Mouse (Mus musculus): ENCODE measurements around the gene Ube2v1. TPM values are rescaled to one million over a fixed set of nuclear protein-coding genes. Genes with fewer than 3 reads are reported as not detected.

Gene Ube2v1
- polyA plus RNA-seq, 1 experiment from 2014 or later: 180 TPM

DNA sequence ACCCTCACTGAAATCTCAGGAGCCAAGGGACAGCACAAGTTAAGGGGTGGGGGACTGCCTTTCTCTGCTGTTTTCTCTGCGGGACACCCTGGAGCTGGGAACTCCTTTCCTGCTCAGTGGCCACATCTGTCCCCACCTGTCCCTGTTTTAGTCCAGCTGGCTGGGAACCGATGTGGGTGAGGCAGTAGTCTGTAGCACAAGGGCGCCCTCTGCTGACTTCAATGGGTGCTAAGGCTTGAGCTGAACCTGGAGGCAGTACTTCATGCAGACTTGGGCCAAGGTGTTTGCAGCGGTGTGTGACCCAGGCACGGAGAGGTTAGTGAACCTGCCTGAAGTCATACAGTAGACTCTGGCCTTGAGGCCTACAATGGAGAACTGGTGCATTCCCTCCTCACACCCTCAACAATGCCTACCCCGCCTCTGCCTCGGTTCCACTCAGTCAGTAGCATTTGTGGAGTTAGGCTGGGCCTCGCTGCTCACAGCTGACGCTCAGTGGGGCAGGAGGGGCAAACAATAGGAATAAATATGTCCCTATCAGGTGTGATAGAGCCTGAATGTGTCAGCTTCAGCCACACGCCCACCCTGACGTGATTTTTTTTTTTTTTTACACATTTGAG lies 26.6 kb downstream of the Ube2v1 start:
- ATAC-seq (no peak), DNase-seq (ENCODE audit: low read depth, low spot score) (no peak)
- in situ Hi-C loops (cut with MboI; ENCODE audit: low pct_unique_long_range_greater_than_20kb): no loop called here
- ChIA-PET CTCF (interaction anchor here (0.6 to 7.1 kb wide), 14 partner anchors 11 to 387 kb away, joined by 3 to 105 read pairs (median 3); partner anchors contain the start of gene Snai1), POLR2A (interaction anchor here (0.6 to 2.1 kb wide), 6 partner anchors 20 to 112 kb away, joined by 3 to 15 read pairs (median 4); partner anchors contain the start of gene Snai1)
- H3K27me3 ChIP-seq: no peaks in the 10 kb centered on the region
- TF ChIP-seq CTCF (IDR thresholded peaks at IDR 0.05): no peak

DNA sequence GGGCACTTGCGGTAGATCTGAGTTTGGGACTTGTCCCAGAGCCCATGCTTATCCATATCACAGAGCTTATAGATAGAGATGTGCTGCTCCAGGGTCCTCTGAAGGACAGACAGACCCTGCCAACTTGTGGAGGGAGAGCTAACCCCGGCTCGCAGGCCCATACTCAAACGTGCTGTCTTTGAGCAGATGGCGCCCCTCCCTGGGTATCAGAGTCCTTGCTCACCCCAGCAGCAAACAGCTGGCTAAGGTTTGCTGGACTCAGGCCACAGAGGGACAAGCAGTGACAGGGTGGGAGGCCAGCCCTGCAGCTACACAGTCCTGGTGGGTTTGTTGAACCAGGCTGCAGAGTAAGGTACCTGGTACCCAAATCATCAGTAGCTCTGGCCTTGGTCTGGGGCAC lies 28.9 kb downstream of the Ube2v1 start:
- ChIA-PET CTCF (interaction anchor here (1.4 to 7.1 kb wide), 2 partner anchors 60 to 68 kb away, joined by 5 to 105 read pairs; partner anchors contain the start of gene Snai1), POLR2A (interaction anchor here (1.7 kb wide), 1 partner anchor 65 kb away, joined by 5 read pairs; the partner anchor contains the start of gene Snai1)
- in situ Hi-C loops (cut with MboI; ENCODE audit: low pct_unique_long_range_greater_than_20kb): loop anchor here (5.0 kb wide), 1 partner anchor 71 kb away; no protein-coding TSS in a partner anchor
- DNase-seq (ENCODE audit: low read depth, low spot score): no peak
- ATAC-seq: no peak
- no peaks in the 10 kb centered on the region for H3K27me3 ChIP-seq
- TF ChIP-seq CTCF (IDR thresholded peaks at IDR 0.05): no peak

DNA sequence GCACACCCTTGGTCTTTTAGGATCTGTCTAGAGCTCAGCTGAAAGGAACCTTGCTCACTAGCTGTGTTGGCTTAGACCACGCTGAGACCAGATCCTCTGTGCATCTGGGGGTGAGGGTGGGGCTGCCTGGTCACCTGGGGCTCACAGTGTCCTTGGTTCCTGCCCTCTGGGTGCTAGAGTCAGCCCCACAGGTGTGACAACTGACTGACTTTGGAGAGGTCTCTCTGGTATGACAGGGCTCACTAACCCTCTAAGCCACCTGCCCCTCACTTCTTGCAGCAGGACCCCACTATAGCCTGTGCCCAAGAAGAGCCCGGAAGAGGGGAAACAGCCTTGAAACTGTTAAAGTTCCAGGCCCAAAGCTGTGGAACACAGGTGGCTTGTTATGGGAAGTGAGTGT lies 29.5 kb downstream of the Ube2v1 start:
- ATAC-seq: no peak
- no peaks in the 10 kb centered on the region for H3K27me3 ChIP-seq
- ChIA-PET POLR2A (interaction anchor here (1.7 kb wide), 1 partner anchor 64 kb away, joined by 5 read pairs; the partner anchor contains the start of gene Snai1), CTCF (interaction anchor here (1.4 to 7.1 kb wide), 2 partner anchors 59 to 68 kb away, joined by 5 to 105 read pairs; partner anchors contain the start of gene Snai1)
- no peak for DNase-seq (ENCODE audit: low read depth, low spot score)
- TF ChIP-seq CTCF (IDR thresholded peaks at IDR 0.05): no peak
- in situ Hi-C loops (cut with MboI; ENCODE audit: low pct_unique_long_range_greater_than_20kb): loop anchor here (5.0 kb wide), 1 partner anchor 70 kb away; no protein-coding TSS in a partner anchor

DNA sequence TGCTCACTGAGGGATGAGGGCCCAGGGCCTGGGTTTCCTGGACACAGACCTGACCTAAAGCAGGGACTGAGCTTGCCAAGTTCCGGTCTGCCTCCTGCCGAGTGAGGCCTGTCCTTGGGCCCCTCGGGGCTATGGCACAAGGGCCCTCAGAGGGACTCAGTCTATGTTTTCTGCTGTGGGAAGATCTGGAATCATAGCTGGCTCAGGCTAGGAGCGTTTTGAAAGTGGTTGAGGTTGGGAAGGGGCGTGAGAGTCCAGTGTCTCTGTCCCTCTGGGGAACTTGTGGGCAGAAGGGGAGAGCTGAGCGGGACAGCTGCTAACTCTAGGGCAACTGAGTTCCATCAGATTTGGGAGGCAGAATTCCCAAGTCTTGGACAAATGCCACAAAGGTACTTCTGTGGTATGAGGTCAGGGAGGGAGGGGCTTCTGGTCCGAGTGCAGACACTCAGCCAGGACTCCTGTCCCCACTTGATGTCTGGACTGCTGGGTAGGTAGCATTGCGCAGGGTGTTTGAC lies 31.4 kb downstream of the Ube2v1 start:
- ChIA-PET CTCF (interaction anchor here (0.8 to 1.4 kb wide), 3 partner anchors 30 to 294 kb away, joined by 3 to 7 read pairs (median 3); partner anchors contain the start of gene Snai1), POLR2A (no interaction called here)
- DNase-seq (ENCODE audit: low read depth, low spot score) (no peak), ATAC-seq (no peak)
- in situ Hi-C loops (cut with MboI; ENCODE audit: low pct_unique_long_range_greater_than_20kb): loop anchor here (5.0 kb wide), 1 partner anchor 68 kb away; no protein-coding TSS in a partner anchor
- no peaks in the 10 kb centered on the region for H3K27me3 ChIP-seq
- TF ChIP-seq CTCF (IDR thresholded peaks at IDR 0.05): no peak

DNA sequence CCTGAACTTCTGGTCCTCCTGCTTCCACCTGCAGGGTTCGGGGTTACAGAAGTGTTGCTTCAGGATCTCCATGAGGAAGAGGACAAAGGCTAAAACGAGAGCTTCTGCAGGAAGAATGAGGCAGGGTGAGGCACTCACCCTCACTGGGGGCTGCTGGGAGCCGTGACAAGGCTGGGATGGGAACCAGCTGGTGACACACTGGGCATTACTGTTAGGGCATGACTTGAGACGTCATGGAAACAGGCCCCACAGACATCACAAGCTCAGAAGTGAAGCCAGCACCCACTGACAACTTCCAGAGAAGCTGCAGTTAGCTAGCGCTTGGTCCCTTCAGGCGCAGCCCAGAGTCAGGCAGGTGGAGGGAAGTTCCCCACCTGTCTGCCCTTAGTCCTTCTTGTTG lies 32.0 kb downstream of the Ube2v1 start:
- TF ChIP-seq CTCF (IDR thresholded peaks at IDR 0.05): no peak
- H3K27me3 ChIP-seq: no peaks in the 10 kb centered on the region
- ChIA-PET POLR2A (interaction anchor here (0.9 kb wide), 1 partner anchor 65 kb away, joined by 4 read pairs; no protein-coding TSS in a partner anchor), CTCF (interaction anchor here (1.3 to 1.4 kb wide), 2 partner anchors 62 to 295 kb away, joined by 3 to 7 read pairs; partner anchors contain the start of gene Snai1)
- ATAC-seq (no peak), DNase-seq (ENCODE audit: low read depth, low spot score) (no peak)
- in situ Hi-C loops (cut with MboI; ENCODE audit: low pct_unique_long_range_greater_than_20kb): loop anchor here (5.0 kb wide), 1 partner anchor 68 kb away; no protein-coding TSS in a partner anchor

DNA sequence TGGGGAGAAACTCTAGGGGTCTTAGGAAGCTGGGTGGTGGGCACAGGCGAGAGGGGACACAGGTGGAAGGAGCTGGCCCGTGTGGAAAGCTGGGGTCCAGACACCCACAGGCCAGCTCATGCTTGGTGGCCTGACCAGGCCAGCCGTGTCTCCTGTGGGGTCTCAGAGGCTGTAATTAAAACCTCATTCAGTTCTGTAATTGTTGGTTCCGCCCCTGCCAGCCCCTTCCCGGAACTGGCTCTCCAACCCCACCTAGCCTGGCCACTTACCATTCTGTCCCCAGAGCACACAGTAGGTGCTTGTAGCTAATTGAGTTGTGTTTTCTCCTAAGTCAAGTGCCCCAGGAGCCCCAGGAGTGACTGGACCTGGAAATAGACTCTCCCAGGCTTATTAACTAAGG lies 32.7 kb downstream of the Ube2v1 start:
- POLR2A ChIA-PET: interaction anchor here (0.9 kb wide), 1 partner anchor 64 kb away, joined by 4 read pairs; no protein-coding TSS in a partner anchor

DNA sequence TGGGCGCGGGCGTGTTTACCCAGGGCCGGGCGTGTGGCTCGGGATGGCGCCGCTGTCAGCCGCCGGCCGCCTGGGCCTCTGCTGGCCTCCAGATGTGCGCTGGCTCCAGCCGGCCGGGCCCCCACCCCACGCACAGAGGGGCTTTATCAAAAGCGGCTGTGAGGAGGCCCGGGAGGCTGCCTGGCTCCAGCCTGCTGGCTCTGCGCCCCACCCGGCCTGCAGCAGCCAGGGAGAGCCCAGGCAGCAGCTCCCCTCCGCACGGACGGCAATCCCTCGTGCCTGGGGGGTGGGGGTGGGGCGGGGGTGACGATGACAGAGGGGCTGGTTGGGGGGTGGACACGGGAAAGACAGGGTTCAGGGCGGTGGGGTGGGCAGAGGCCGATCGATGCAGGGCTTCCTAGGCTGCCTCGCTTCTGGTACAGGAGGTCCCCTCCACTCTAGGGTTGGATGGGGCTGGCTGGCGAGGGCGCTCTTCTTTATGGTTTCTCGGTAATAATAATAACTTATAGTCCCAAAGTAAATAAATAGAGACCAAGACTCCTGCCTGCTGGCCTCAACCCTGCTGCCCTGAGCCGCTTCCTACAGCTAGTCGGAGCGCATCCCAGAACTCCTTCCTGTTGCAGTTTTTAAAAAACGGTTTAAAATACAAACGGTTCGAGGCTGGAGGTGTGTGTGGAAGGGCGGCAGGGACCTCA lies 34.3 kb downstream of the Ube2v1 start:
- POLR2A ChIA-PET: no interaction called here
- CTCF ChIA-PET: interaction anchor here (1.5 to 1.7 kb wide), 2 partner anchors 17 to 60 kb away, joined by 3 to 4 read pairs; partner anchors contain the start of gene Snai1
- ATAC-seq (peak; percentile 9), DNase-seq (ENCODE audit: low read depth, low spot score) (no peak)
- no peaks in the 10 kb centered on the region for H3K27me3 ChIP-seq
- in situ Hi-C loops (cut with MboI; ENCODE audit: low pct_unique_long_range_greater_than_20kb): no loop called here
- TF ChIP-seq CTCF (IDR thresholded peaks at IDR 0.05): no peak

More for the DNA sequence above, 32.7 kb downstream of the Ube2v1 start:
- no peak for ATAC-seq
- no peak for DNase-seq (ENCODE audit: low read depth, low spot score)
- CTCF ChIA-PET: interaction anchor here (1.3 to 1.7 kb wide), 2 partner anchors 61 to 296 kb away, joined by 3 to 4 read pairs; partner anchors contain the start of gene Snai1
- TF ChIP-seq CTCF (IDR thresholded peaks at IDR 0.05): no peak
- no peaks in the 10 kb centered on the region for H3K27me3 ChIP-seq
- in situ Hi-C loops (cut with MboI; ENCODE audit: low pct_unique_long_range_greater_than_20kb): no loop called here

DNA sequence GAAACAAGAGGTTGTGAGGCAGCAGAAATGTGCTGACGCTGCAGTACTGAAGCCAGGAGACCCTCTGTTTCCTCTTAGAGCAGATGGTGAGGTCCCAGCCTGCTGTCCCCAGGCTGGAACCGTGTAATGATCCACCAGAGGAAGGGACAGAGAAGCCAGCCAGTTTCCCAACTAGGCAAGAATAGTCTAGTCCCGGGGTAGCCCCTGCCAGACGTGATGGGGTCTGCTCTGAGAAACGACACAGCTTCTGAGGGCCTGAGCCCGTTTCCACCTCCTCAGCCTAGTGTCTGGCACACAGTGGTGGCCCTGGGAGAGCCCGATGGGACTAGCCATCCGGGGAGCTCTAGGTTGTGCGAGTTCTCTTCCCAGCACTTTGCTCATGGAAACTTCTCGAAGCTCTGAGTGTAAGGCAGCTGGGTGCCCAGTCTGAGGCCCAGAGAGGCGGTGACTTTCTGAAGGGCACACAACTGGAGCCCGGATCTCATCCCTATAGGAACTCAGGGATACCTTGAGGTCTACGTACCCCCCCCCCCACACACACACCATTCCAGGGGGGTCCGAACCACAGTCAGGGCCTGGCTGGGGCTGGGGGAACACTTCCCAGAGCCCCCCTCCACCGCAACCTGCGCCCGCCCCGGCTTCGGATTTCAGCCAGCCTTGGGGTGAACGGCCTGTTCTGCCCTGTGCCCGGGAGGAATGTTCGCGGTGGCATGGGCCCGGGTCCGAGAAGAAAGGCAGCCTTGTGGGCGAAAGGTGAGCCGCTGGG lies 35.0 kb downstream of the Ube2v1 start:
- no peaks in the 10 kb centered on the region for H3K27me3 ChIP-seq
- ATAC-seq (no peak), DNase-seq (ENCODE audit: low read depth, low spot score) (no peak)
- in situ Hi-C loops (cut with MboI; ENCODE audit: low pct_unique_long_range_greater_than_20kb): no loop called here
- CTCF ChIA-PET: no interaction called here
- POLR2A ChIA-PET: no interaction called here
- TF ChIP-seq CTCF (IDR thresholded peaks at IDR 0.05): no peak

DNA sequence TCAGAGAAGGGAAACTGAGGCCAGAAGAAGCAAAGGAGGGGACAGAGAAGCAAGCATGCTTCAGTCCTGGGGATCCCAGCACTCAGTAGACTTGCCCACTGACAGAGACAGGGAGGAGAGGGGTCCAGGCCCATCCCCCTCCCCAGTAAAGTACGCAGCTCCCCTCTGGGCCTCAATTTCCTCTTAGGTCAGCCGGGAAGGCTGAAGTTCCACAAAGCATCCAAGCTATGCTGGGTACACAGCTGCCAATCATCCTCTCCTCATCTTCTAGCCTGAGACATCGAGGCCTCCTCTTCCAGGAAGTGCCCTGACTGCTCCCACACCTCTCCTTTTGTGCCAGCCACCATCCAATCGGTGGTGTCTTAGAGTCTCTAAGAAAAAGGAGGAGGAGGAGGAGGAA lies 35.6 kb downstream of the Ube2v1 start:
- no peak for ATAC-seq
- TF ChIP-seq CTCF (IDR thresholded peaks at IDR 0.05): no peak
- no peaks in the 10 kb centered on the region for H3K27me3 ChIP-seq
- CTCF ChIA-PET: no interaction called here
- no peak for DNase-seq (ENCODE audit: low read depth, low spot score)
- in situ Hi-C loops (cut with MboI; ENCODE audit: low pct_unique_long_range_greater_than_20kb): no loop called here
- POLR2A ChIA-PET: no interaction called here

DNA sequence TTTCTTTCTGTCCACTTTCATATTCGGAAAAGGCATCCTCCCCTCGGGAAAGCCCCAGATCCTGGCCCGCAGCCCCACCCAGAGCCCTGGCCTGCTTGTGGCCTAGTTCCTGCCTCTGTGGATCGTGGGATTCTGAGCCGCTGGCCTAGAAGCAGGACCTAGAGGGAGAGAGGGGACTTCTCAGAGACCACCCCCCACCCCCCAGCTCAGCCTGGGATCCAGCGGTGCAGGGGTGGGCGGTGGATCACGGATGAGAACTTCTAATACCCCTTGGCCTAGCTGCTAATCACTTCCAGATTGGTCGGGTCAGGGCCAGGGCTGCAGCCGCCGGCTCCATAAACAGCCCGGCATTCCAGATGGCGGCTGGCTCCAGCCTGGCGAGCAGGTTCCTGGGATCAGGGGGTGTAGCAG lies 36.1 kb downstream of the Ube2v1 start:
- no peak for TF ChIP-seq CTCF (IDR thresholded peaks at IDR 0.05)
- POLR2A ChIA-PET: no interaction called here
- CTCF ChIA-PET: interaction anchor here (1.1 kb wide), 1 partner anchor 58 kb away, joined by 3 read pairs; the partner anchor contains the start of gene Snai1
- in situ Hi-C loops (cut with MboI; ENCODE audit: low pct_unique_long_range_greater_than_20kb): no loop called here
- ATAC-seq (no peak), DNase-seq (ENCODE audit: low read depth, low spot score) (no peak)
- H3K27me3 ChIP-seq: no peaks in the 10 kb centered on the region
